Mouse (Mus musculus): ENCODE measurements around the gene Klhl2. TPM values are rescaled to one million over a fixed set of nuclear protein-coding genes. Genes with fewer than 3 reads are reported as not detected.

Gene Klhl2
- polyA plus RNA-seq, 1 experiment: 13.1 TPM

GRCm38 (mm10) chr8:64811083-64811482 lies 38.7 kb downstream of the Klhl2 start:
- TF ChIP-seq POLR2A (IDR thresholded peaks at IDR 0.05; ENCODE audit: low read depth, low read length) (no peak), CTCF (IDR thresholded peaks at IDR 0.05; ENCODE audit: borderline replicate concordance, insufficient read depth, low read length) (no peak)
- Histone ChIP-seq H3K4me1 (ENCODE audit: control insufficient read depth, insufficient read depth, low read length) (peaks cover 4% of the 10 kb centered on the region), H3K4me3 (ENCODE audit: insufficient read depth, low read length) (no peak overlapping the region), H3K27ac (ENCODE audit: insufficient read depth, low read length) (no peak overlapping the region)

- H3K27ac ChIP-seq (ENCODE audit: insufficient read depth, low read length): peak overlapping the region; percentile 79
- peaks cover 12% of the 10 kb centered on the region for H3K4me1 ChIP-seq (ENCODE audit: control insufficient read depth, insufficient read depth, low read length)
- no peak overlapping the region for H3K4me3 ChIP-seq (ENCODE audit: insufficient read depth, low read length)
- TF ChIP-seq POLR2A (IDR thresholded peaks at IDR 0.05; ENCODE audit: low read depth, low read length) (no peak), CTCF (IDR thresholded peaks at IDR 0.05; ENCODE audit: borderline replicate concordance, insufficient read depth, low read length) (no peak)
Observed at GRCm38 (mm10) chr8:64806558-64806957, 43.3 kb downstream of the Klhl2 start.

- Histone ChIP-seq H3K4me3 (ENCODE audit: insufficient read depth, low read length) (no peak overlapping the region), H3K27ac (ENCODE audit: insufficient read depth, low read length) (no peak overlapping the region), H3K4me1 (ENCODE audit: control insufficient read depth, insufficient read depth, low read length) (peaks cover 12% of the 10 kb centered on the region)
- TF ChIP-seq POLR2A (IDR thresholded peaks at IDR 0.05; ENCODE audit: low read depth, low read length): no peak
- TF ChIP-seq CTCF (IDR thresholded peaks at IDR 0.05; ENCODE audit: borderline replicate concordance, insufficient read depth, low read length): no peak
Observed at GRCm38 (mm10) chr8:64804971-64805370, 44.8 kb downstream of the Klhl2 start.

GRCm38 (mm10) chr8:64799306-64799705 lies 50.5 kb downstream of the Klhl2 start:
- no peak for TF ChIP-seq CTCF (IDR thresholded peaks at IDR 0.05; ENCODE audit: borderline replicate concordance, insufficient read depth, low read length)
- no peak for TF ChIP-seq POLR2A (IDR thresholded peaks at IDR 0.05; ENCODE audit: low read depth, low read length)
- H3K4me3 ChIP-seq (ENCODE audit: insufficient read depth, low read length): no peak overlapping the region
- no peaks in the 10 kb centered on the region; the same call in 1 of the 2 replicates for H3K4me1 ChIP-seq (ENCODE audit: control insufficient read depth, insufficient read depth, low read length)
- H3K27ac ChIP-seq (ENCODE audit: insufficient read depth, low read length): no peak overlapping the region

- Histone ChIP-seq H3K4me1 (ENCODE audit: control insufficient read depth, insufficient read depth, low read length) (no peaks in the 10 kb centered on the region), H3K27ac (ENCODE audit: insufficient read depth, low read length) (no peak overlapping the region), H3K4me3 (ENCODE audit: insufficient read depth, low read length) (no peak overlapping the region)
- TF ChIP-seq POLR2A (IDR thresholded peaks at IDR 0.05; ENCODE audit: low read depth, low read length) (no peak), CTCF (IDR thresholded peaks at IDR 0.05; ENCODE audit: borderline replicate concordance, insufficient read depth, low read length) (no peak)
Observed at GRCm38 (mm10) chr8:64798503-64798902, 51.3 kb downstream of the Klhl2 start.

- TF ChIP-seq POLR2A (IDR thresholded peaks at IDR 0.05; ENCODE audit: low read depth, low read length): no peak
- no peak for TF ChIP-seq CTCF (IDR thresholded peaks at IDR 0.05; ENCODE audit: borderline replicate concordance, insufficient read depth, low read length)
- Histone ChIP-seq H3K27ac (ENCODE audit: insufficient read depth, low read length) (no peak overlapping the region), H3K4me3 (ENCODE audit: insufficient read depth, low read length) (no peak overlapping the region), H3K4me1 (ENCODE audit: control insufficient read depth, insufficient read depth, low read length) (no peaks in the 10 kb centered on the region)
Observed at GRCm38 (mm10) chr8:64797751-64798150, 52.1 kb downstream of the Klhl2 start.

GRCm38 (mm10) chr8:64791250-64791881 lies 58.5 kb downstream of the Klhl2 start:
- H3K4me1 ChIP-seq (ENCODE audit: control insufficient read depth, insufficient read depth, low read length): no peaks in the 10 kb centered on the region; the same call in 1 of the 2 replicates
- no peak overlapping the region for H3K27ac ChIP-seq (ENCODE audit: insufficient read depth, low read length)
- no peak overlapping the region for H3K4me3 ChIP-seq (ENCODE audit: insufficient read depth, low read length)
- TF ChIP-seq CTCF (IDR thresholded peaks at IDR 0.05; ENCODE audit: borderline replicate concordance, insufficient read depth, low read length) (no peak), POLR2A (IDR thresholded peaks at IDR 0.05; ENCODE audit: low read depth, low read length) (no peak)

- TF ChIP-seq POLR2A (IDR thresholded peaks at IDR 0.05; ENCODE audit: low read depth, low read length) (no peak), CTCF (IDR thresholded peaks at IDR 0.05; ENCODE audit: borderline replicate concordance, insufficient read depth, low read length) (no peak)
- no peaks in the 10 kb centered on the region; the same call in 1 of the 2 replicates for H3K4me1 ChIP-seq (ENCODE audit: control insufficient read depth, insufficient read depth, low read length)
- no peak overlapping the region for H3K4me3 ChIP-seq (ENCODE audit: insufficient read depth, low read length)
- no peak overlapping the region for H3K27ac ChIP-seq (ENCODE audit: insufficient read depth, low read length)
Observed at GRCm38 (mm10) chr8:64790418-64790817, 59.4 kb downstream of the Klhl2 start.

GRCm38 (mm10) chr8:64788715-64789114 lies 61.1 kb downstream of the Klhl2 start:
- H3K4me3 ChIP-seq (ENCODE audit: insufficient read depth, low read length): no peak overlapping the region
- H3K27ac ChIP-seq (ENCODE audit: insufficient read depth, low read length): no peak overlapping the region
- no peaks in the 10 kb centered on the region; the same call in 1 of the 2 replicates for H3K4me1 ChIP-seq (ENCODE audit: control insufficient read depth, insufficient read depth, low read length)
- TF ChIP-seq POLR2A (IDR thresholded peaks at IDR 0.05; ENCODE audit: low read depth, low read length): no peak

- Histone ChIP-seq H3K27ac (ENCODE audit: insufficient read depth, low read length) (no peak overlapping the region), H3K4me1 (ENCODE audit: control insufficient read depth, insufficient read depth, low read length) (no peaks in the 10 kb centered on the region; the same call in 1 of the 2 replicates), H3K4me3 (ENCODE audit: insufficient read depth, low read length) (no peak overlapping the region)
- TF ChIP-seq CTCF (IDR thresholded peaks at IDR 0.05; ENCODE audit: borderline replicate concordance, insufficient read depth, low read length): no peak
Observed at GRCm38 (mm10) chr8:64786801-64787200, 63.0 kb downstream of the Klhl2 start.

Measured in embryonic fibroblast, embryonic 13.5 days (primary cell).